Mouse (Mus musculus): ENCODE data around the gene Hoxb3. TPM values are rescaled to one million over a fixed set of nuclear protein-coding genes. Genes with fewer than 3 reads are reported as not detected.

Gene Hoxb3
- polyA plus RNA-seq, 1 experiment from 2014 or later, result 12.6 TPM

DNA sequence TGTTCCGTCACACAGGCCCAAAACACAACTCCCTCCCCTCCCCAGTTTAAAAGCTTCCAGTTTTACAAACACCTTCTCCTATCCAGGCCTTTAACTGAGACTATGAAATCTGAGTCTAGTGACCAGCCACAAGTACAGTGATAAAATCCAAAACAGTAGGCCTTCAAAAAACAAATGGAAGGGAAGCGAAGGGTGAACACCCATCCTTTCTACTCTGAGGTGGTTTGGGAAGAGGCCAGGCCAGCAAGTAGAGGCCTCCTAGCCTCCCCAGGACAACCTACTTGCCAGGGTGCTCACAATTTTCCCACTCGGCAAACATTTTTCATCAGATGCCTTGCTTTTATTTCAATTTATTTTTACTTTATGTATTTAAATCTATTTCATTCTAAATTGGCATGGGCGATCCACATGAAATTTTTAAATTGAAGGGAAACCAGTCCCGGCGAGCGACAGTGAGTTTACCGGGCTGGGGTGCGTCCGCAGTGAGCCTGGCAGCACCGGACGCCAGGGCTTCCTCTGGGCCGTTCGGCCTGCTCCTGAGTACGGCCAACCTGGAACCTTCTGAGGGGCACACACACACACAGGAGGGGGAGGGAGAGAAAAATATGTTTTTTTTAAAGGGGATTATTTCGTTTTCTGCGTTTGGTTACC is 32.3 kb upstream of the Hoxb3 start:
- peak overlapping the region; percentile 87 for H3K4me2 ChIP-seq
- peak overlapping the region; percentile 60 for H3K4me3 ChIP-seq (replicated peaks)
- H3K36me3 ChIP-seq, result no peaks in the 10 kb centered on the region
- H3K27ac ChIP-seq (replicated peaks), result peak overlapping the region; percentile 99
- H3K9ac ChIP-seq (replicated peaks), result peak overlapping the region; percentile 83
- no peak for ATAC-seq (ENCODE audit: low FRiP score)
- peaks cover 32% of the 10 kb centered on the region for H3K4me1 ChIP-seq
- H3K9me3 ChIP-seq (replicated peaks), result no peaks in the 10 kb centered on the region
- no peaks in the 10 kb centered on the region for H3K27me3 ChIP-seq (replicated peaks)
- 10% methylated on average over 17 of the region's 17 CpGs for WGBS

DNA sequence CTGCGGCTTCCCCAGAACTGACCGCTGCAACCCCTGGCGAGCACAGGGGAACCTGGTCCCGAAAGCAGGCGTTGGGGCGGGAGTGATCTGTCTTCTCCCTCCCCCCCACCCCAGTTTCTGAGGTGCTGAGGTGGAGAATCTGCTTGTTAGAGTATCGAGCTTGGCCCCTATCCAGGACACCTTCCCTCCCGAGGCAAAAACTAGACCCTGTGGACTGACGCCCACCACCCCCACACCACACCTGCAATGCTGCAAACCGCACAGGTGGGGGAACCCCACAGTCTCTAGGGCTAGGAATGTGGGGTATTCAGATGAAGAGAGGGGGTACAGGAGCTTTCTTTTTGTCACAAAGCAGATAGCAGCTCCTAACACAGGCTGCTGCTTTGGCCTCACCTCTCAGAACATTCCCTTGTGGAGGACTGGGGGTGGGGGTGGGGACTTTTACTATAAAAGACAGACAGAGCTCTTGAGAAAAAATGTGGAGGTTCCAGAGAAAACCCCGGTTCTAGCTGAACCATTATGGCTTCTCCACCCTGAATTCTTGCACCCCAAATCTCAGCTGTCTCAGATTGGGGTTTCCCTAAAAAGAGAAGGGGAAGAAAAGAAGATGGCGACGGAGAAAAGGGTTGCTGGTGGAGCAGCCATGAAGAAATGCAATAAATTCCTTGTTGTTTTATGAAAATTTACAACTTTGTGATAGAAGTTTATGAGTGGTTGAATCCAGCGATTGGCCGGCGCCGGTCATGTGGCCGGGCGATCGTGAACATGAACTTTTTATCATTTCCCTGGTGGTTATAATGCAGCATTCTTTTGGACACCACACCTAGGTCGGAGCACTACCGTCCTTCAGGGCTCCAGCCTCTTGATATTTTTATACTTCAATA is 31.2 kb upstream of the Hoxb3 start, which contains the start of gene Hoxb6:
TSS of gene Hoxb6 (plus strand) at position 796 of the 884 bp plus-strand sequence.
- peaks cover 40% of the 10 kb centered on the region for H3K4me1 ChIP-seq
- H3K36me3 ChIP-seq, result no peaks in the 10 kb centered on the region
- H3K27ac ChIP-seq (replicated peaks), result peak within 1 kb of the TSS; percentile 99
- H3K4me3 ChIP-seq (replicated peaks), result peak within 1 kb of the TSS; percentile 60
- ATAC-seq (ENCODE audit: low FRiP score), result peak; percentile 69
- H3K4me2 ChIP-seq, result peak within 1 kb of the TSS; percentile 87
- H3K9me3 ChIP-seq (replicated peaks), result no peaks in the 10 kb centered on the region
- 1% methylated on average over 22 of the region's 22 CpGs for WGBS
- H3K9ac ChIP-seq (replicated peaks), result peak within 1 kb of the TSS; percentile 83
- no peaks in the 10 kb centered on the region for H3K27me3 ChIP-seq (replicated peaks)

DNA sequence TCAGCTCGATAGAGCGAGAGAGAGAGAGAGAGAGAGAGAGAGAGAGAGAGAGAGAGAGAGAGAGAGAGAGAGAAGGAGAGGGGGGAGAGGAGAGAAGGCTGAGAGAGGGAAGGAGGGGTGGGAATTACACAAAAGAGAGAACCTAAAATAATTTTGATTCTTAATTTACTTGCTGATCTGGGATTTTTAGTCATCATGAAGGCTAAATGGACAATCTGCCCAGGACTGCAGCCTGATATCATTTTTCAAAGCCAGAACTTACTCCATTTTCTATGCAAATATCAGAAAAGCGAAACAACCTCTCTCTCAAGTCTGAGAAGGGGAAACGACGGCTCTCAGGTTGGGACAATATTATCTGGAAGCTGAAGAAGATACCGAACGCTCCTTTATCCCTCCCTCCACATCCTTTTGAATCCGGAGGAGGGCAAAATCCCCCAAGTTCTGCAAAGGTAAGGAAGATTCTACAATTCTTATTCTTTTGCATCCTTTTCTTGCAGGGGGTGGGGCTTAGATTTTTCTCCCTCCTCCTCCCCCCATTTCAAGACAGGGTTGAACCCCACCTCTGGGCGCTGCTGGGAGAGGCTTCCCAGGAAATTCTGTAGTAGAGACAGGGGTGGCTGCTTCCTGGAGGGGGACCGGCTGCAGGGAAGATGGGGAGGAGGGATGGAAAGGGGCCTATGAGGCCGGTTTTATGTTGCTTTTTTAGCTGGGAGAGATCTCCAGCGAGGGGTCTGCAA is 30.4 kb upstream of the Hoxb3 start:
- Histone ChIP-seq H3K36me3 (no peaks in the 10 kb centered on the region), H3K4me2 (peak overlapping the region; percentile 87), H3K4me1 (peaks cover 43% of the 10 kb centered on the region), H3K27ac (replicated peaks) (peak overlapping the region; percentile 99), H3K27me3 (replicated peaks) (no peaks in the 10 kb centered on the region), H3K9ac (replicated peaks) (peak overlapping the region; percentile 83), H3K4me3 (replicated peaks) (peak overlapping the region; percentile 60), H3K9me3 (replicated peaks) (no peaks in the 10 kb centered on the region)
- 1% methylated on average over 12 of the region's 12 CpGs for WGBS
- ATAC-seq (ENCODE audit: low FRiP score), result no peak

DNA sequence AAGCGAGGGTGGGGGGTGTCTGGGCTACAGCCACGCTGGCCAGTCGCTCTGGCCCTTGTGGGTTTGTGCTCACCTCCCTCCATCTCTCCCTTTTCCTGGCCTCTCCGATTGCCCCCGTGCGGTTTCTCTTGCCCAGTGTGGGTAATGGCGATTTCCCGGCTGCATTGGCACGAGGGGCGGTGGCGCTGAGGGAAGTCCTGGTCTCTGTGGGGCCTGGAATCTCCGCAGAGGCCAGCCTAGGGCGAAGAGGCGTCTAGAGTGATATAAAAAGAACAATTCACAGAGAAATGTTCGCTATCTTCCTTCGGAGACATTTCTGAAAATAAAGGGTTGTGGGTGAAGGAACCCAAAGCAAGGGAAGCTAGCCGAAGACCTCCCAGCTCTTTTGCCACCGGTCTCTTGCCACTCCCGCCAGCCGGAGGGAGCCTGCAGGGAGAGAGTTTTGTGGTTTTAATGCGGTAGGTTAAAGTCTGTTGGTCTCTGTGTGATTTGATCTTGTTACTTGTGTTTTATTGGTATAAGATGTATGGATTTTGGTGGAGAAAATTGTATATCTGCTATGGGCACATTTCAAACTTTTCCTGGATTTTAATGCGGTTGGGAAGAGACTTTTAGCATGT is 29.7 kb upstream of the Hoxb3 start:
- WGBS, result 3% methylated on average over 22 of the region's 22 CpGs
- Histone ChIP-seq H3K4me2 (peak overlapping the region; percentile 87), H3K4me1 (peaks cover 43% of the 10 kb centered on the region), H3K4me3 (replicated peaks) (peak overlapping the region; percentile 60), H3K27ac (replicated peaks) (peak overlapping the region; percentile 99), H3K36me3 (no peaks in the 10 kb centered on the region), H3K9ac (replicated peaks) (peak overlapping the region; percentile 83), H3K9me3 (replicated peaks) (no peaks in the 10 kb centered on the region), H3K27me3 (replicated peaks) (no peaks in the 10 kb centered on the region)
- no peak for ATAC-seq (ENCODE audit: low FRiP score)

DNA sequence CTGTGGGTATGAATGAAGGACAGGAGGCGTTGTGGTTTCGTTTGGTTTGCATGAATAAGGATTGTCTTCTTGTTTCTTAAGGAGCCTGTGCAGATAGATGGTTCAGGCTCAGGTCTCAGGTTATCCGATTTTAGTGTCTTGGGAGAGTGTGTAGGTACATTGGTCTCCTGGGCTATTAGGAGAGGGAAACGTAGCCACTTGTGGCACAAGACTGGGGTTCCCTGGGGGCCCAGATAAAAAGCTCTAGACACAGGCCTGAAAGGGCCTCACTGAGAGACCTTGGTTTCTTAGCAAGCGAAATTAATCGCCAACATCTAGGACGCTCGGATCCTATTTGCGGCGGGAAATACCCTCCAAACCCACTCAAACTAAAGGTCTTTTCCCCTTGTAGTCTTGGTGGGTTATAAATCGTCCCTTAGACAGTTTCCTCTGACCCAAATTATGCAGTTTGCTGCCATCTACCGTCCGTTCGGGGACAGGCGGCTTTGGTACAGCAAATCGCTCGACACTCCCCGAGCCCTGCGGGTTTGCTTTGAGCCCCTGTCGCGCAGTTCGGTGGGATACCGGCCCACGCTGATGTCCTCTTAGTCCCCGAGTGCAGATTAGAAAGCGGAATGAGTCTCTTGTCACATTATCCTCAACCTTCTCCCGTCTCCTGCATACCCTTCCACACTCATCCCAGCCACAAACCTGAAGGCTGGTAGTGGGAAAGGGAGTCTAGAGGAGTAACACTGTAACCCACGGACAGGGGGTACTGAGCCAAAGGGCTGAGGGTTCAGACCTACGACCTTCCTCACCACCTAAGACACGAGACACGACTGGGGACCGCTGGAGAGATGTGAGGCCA is 28.7 kb upstream of the Hoxb3 start:
- Histone ChIP-seq H3K9me3 (replicated peaks) (no peaks in the 10 kb centered on the region), H3K4me3 (replicated peaks) (peak overlapping the region; percentile 60), H3K36me3 (no peaks in the 10 kb centered on the region), H3K9ac (replicated peaks) (peak overlapping the region; percentile 83), H3K4me1 (peaks cover 40% of the 10 kb centered on the region), H3K27ac (replicated peaks) (peak overlapping the region; percentile 99), H3K4me2 (peak overlapping the region; percentile 87), H3K27me3 (replicated peaks) (no peaks in the 10 kb centered on the region)
- under 1% methylated on average over 32 of the region's 32 CpGs for WGBS
- peak; percentile 36 for ATAC-seq (ENCODE audit: low FRiP score)

DNA sequence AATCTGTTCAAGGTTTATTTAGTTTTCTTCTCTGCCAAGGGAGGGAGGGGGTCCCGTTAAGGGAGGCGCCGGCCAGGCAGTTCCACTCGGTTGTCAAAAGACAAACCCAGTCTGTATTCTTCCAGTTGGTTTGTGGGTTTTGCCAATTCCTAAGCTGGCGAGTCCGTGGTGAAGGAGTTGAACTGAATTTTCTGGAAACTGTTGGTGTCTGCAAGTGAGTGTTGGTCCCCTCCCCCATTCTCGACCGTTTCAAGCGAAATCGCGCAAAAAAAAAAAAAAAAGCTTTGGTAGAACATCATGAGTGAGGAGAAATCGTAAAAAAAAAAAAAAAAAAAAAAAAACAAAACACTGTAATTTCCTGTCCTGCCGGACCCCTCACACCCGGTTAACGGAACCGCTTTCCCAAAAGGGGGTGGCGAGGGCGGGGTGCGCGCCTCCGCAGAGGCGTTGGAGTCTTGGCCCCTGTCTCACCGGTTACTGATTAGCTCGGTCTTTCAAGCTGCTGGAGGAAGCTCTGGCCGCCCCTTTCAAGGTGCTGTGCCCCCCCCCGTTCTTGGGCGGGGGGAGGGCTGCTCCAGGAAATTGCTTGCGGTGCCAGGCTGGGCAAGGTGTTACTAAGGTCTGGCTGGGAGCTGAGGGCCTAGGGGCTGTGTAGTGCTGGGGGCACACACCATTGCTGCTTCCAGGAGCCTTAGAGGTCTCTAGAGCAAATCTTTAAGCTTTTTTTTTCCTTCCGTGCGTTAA is 27.9 kb upstream of the Hoxb3 start:
- H3K4me1 ChIP-seq, result peaks cover 41% of the 10 kb centered on the region
- peak overlapping the region; percentile 60 for H3K4me3 ChIP-seq (replicated peaks)
- no peaks in the 10 kb centered on the region for H3K36me3 ChIP-seq
- H3K4me2 ChIP-seq, result peak overlapping the region; percentile 87
- under 1% methylated on average over 30 of the region's 30 CpGs for WGBS
- H3K27ac ChIP-seq (replicated peaks), result peak overlapping the region; percentile 99
- no peaks in the 10 kb centered on the region for H3K9me3 ChIP-seq (replicated peaks)
- no peaks in the 10 kb centered on the region for H3K27me3 ChIP-seq (replicated peaks)
- H3K9ac ChIP-seq (replicated peaks), result peak overlapping the region; percentile 83
- no peak for ATAC-seq (ENCODE audit: low FRiP score)

DNA sequence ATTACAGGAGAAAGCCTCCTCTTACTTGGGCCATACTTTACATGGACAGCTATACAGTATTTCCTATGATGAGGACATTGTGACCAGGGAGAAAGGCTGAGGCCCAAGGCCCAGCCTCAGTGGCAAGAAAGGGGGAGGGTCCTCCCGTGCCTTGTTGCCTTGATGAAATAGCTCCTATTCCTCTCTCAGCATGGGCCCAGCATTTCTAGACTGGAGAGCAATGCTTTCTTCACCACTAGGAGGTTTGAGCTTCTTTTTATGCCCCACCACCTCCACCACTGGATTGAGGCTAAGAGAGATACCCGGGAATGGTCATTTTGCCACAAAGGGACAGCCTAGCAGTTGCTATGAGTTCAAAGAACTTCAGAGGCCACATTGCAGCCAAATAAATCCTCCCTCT is 26.1 kb upstream of the Hoxb3 start:
- H3K9ac ChIP-seq (replicated peaks), result peak overlapping the region; percentile 83
- peaks cover 42% of the 10 kb centered on the region for H3K4me1 ChIP-seq
- peak overlapping the region; percentile 60 for H3K4me3 ChIP-seq (replicated peaks)
- H3K9me3 ChIP-seq (replicated peaks), result no peaks in the 10 kb centered on the region
- peak overlapping the region; percentile 99 for H3K27ac ChIP-seq (replicated peaks)
- no peaks in the 10 kb centered on the region for H3K27me3 ChIP-seq (replicated peaks)
- H3K4me2 ChIP-seq, result peak overlapping the region; percentile 87
- H3K36me3 ChIP-seq, result no peaks in the 10 kb centered on the region
- WGBS, result 4% methylated on average over 2 of the region's 2 CpGs
- no peak for ATAC-seq (ENCODE audit: low FRiP score)

DNA sequence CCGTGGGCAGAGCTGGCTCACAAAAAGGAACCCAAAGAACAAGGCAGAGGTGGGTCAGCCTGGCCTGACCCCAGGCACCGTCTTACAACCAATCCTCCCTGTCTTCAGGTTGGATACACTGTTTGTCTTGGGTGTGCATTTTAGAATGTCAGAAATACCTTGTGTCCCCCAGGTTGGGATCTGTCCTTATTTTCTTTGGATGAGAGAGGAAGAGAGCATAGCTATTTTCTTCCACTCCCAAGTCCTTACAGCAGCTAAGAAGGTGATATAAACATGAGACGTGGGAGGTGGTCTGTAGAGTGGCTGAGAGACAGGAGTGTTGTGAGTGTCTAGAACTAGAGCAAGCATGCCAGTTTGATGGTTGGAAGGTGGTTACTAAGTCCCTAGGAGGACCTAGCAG is 25.7 kb upstream of the Hoxb3 start:
- Histone ChIP-seq H3K9ac (replicated peaks) (peak overlapping the region; percentile 83), H3K4me3 (replicated peaks) (peak overlapping the region; percentile 60), H3K9me3 (replicated peaks) (no peaks in the 10 kb centered on the region), H3K4me1 (peaks cover 46% of the 10 kb centered on the region), H3K36me3 (no peaks in the 10 kb centered on the region), H3K4me2 (peak overlapping the region; percentile 87), H3K27ac (replicated peaks) (peak overlapping the region; percentile 99), H3K27me3 (replicated peaks) (no peaks in the 10 kb centered on the region)
- WGBS, result 12% methylated on average over 3 of the region's 3 CpGs
- no peak for ATAC-seq (ENCODE audit: low FRiP score)

DNA sequence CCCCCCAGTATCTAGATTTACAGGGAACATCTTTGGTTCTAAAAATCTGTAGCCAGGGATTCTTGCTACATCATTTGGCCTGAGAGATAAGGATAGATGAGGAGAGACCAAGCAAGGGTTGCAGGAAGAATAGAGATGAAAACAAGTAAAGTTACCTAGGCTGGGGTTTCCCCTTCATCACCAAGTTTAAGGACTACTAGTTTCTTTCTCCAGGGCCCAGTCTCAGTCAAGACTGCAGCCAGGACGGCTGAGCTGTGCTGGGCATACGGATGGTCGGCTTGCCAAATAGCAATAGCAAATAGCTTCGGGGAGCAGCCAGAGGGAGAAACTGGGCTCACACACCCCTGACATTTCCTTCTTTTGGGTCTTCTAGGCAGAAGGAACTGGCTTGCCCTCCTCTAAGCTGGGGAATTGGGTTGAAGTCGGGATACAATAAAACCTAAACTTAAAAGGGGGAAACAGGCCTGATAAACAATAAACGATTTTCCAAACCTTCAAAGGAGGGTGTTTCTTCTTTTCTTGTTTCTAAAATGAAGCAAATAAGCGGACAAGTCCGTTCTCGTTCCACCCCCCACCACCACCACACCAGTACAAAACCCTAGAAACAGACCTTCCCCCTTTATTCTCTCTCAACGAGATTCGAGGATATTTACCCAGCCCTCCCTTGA is 25.0 kb upstream of the Hoxb3 start:
- H3K9ac ChIP-seq (replicated peaks), result peak overlapping the region; percentile 83
- WGBS, result 6% methylated on average over 11 of the region's 11 CpGs
- ATAC-seq (ENCODE audit: low FRiP score), result 0 out of 2 replicates have a peak, but pooled peaks have one; percentile 1
- no peaks in the 10 kb centered on the region for H3K9me3 ChIP-seq (replicated peaks)
- H3K27ac ChIP-seq (replicated peaks), result peak overlapping the region; percentile 99
- no peaks in the 10 kb centered on the region for H3K27me3 ChIP-seq (replicated peaks)
- peak overlapping the region; percentile 60 for H3K4me3 ChIP-seq (replicated peaks)
- H3K36me3 ChIP-seq, result no peaks in the 10 kb centered on the region
- H3K4me1 ChIP-seq, result peaks cover 52% of the 10 kb centered on the region
- H3K4me2 ChIP-seq, result peak overlapping the region; percentile 87
